In the genomic region with DNA sequence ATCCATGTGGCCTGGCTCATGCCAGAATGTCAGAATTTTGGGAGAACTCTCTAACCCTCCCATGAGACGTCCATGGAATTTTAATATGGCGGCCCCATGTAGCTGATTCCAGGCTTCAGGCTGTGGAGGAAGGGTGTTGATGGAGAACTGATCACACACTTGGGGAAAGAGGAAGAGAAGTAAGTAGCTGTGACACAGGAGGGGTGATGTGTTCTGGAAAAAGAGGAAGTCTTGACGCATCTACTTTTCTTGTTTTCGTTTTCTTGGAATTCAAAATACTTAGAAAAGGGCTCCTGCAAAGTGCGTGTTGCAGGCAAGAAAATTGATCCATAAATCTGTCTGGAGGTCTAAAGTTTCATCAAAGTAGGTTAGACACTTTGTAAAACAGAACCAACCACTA, we compare ENCODE assay signal across 13 mouse cellular contexts.
DNase-seq lines count a peak whose midpoint lies in the region; ATAC-seq and TF ChIP-seq lines count a peak whose summit lies in the region.
"Had no signal": no experiment of that assay in that cellular context is flagged by ENCODE, and none has a peak within 500 bp of the region (broad histone marks: within the 10 kb centered on the region; RNA-seq: fewer than 3 reads in every experiment).

No protein-coding gene starts in this region.

- H3K4me1 ChIP-seq in heart, embryonic 12.5 days (replicated peaks), result no peaks in the 10 kb centered on the region
- peaks cover 7% of the 10 kb centered on the region; the same call in 1 of the 2 replicates for H3K4me1 ChIP-seq in lung, embryonic 15.5 days
- no peaks in the 10 kb centered on the region for H3K4me1 ChIP-seq in intestine, postnatal 0 days (replicated peaks; ENCODE audit: control insufficient read depth, insufficient read depth, low read length)
- H3K4me1 ChIP-seq: heart, embryonic 13.5 days; hindbrain, embryonic 10.5 days had no signal

- peak; percentile 89 for DNase-seq in heart, adult 11 months
- no peak for DNase-seq in lung, postnatal 14 days
- DNase-seq in ovary, postnatal 14 days (ENCODE audit: low spot score), result no peak
- DNase-seq: adrenal gland, adult 2 months; cerebellum, adult 9-10 months had no signal

- no peaks in the 10 kb centered on the region for H3K36me3 ChIP-seq in heart, embryonic 12.5 days
- H3K36me3 ChIP-seq in lung, embryonic 15.5 days, result no peaks in the 10 kb centered on the region
- H3K36me3 ChIP-seq in intestine, postnatal 0 days (ENCODE audit: control insufficient read depth, insufficient read depth), result no peaks in the 10 kb centered on the region
- H3K36me3 ChIP-seq: heart, embryonic 13.5 days; hindbrain, embryonic 10.5 days had no signal

- no peak overlapping the region for H3K4me3 ChIP-seq in heart, embryonic 12.5 days
- no peak overlapping the region for H3K4me3 ChIP-seq in lung, embryonic 15.5 days
- no peak overlapping the region for H3K4me3 ChIP-seq in intestine, postnatal 0 days (ENCODE audit: low read depth, low read length)
- H3K4me3 ChIP-seq: heart, embryonic 13.5 days; hindbrain, embryonic 10.5 days had no signal

- H3K27ac ChIP-seq in heart, embryonic 12.5 days (ENCODE audit: poor library complexity, severe bottlenecking), result no peak overlapping the region
- 0 out of 2 replicates have a peak overlapping the region, but pooled peaks have one; percentile 21 for H3K27ac ChIP-seq in lung, embryonic 15.5 days
- H3K27ac ChIP-seq in intestine, postnatal 0 days (ENCODE audit: low read depth, low read length), result no peak overlapping the region
- H3K27ac ChIP-seq: heart, embryonic 13.5 days; hindbrain, embryonic 10.5 days had no signal

- H3K4me2 ChIP-seq in heart, embryonic 12.5 days, result no peak overlapping the region
- no peak overlapping the region for H3K4me2 ChIP-seq in lung, embryonic 15.5 days
- H3K4me2 ChIP-seq in intestine, postnatal 0 days (replicated peaks; ENCODE audit: low read depth), result no peak overlapping the region
- H3K4me2 ChIP-seq: heart, embryonic 13.5 days had no signal

- peaks cover 21% of the 10 kb centered on the region for H3K27me3 ChIP-seq in heart, embryonic 12.5 days (replicated peaks)
- H3K27me3 ChIP-seq in lung, embryonic 15.5 days, result no peaks in the 10 kb centered on the region
- H3K27me3 ChIP-seq in intestine, postnatal 0 days (replicated peaks; ENCODE audit: control insufficient read depth, insufficient read depth, low read length), result no peaks in the 10 kb centered on the region

- H3K9me3 ChIP-seq in heart, embryonic 12.5 days (replicated peaks), result peaks cover 3% of the 10 kb centered on the region; the same call in 1 of the 2 replicates
- no peaks in the 10 kb centered on the region for H3K9me3 ChIP-seq in lung, embryonic 15.5 days
- H3K9me3 ChIP-seq in intestine, postnatal 0 days (ENCODE audit: control insufficient read depth), result no peaks in the 10 kb centered on the region
- H3K9me3 ChIP-seq: heart, embryonic 13.5 days; hindbrain, embryonic 10.5 days had no signal

- no peak for TF ChIP-seq CTCF in intestine, postnatal 0 days (IDR thresholded peaks at IDR 0.05; ENCODE audit: low read depth)

- no peak for ATAC-seq in heart, embryonic 12.5 days (ENCODE audit: insufficient number of reproducible peaks, low FRiP score)
- ATAC-seq in lung, embryonic 15.5 days (ENCODE audit: borderline replicate concordance, extremely low read depth, low FRiP score, low TSS enrichment), result no peak
- ATAC-seq in common myeloid progenitor, adult 5-6 weeks (replicated peaks; ENCODE audit: low read depth, poor library complexity, severe bottlenecking), result peak; percentile 59
- peak; percentile 57 for ATAC-seq in neutrophil, adult 5-6 weeks (ENCODE audit: extremely low read depth, insufficient number of reproducible peaks, low FRiP score, poor library complexity, severe bottlenecking)
- ATAC-seq in intestine, postnatal 0 days, result no peak
- ATAC-seq: forebrain, embryonic 14.5 days had no signal

- 81% methylated on average over 5 of the region's 5 CpGs for WGBS in heart, embryonic 12.5 days
- WGBS in lung, embryonic 15.5 days, result 81% methylated on average over 5 of the region's 5 CpGs
- 85% methylated on average over 5 of the region's 5 CpGs for whole genome bisulfite sequencing in intestine, postnatal 0 days

- H3K9ac ChIP-seq in heart, embryonic 12.5 days, result no peak overlapping the region
- no peak overlapping the region for H3K9ac ChIP-seq in lung, embryonic 15.5 days
- no peak overlapping the region for H3K9ac ChIP-seq in intestine, postnatal 0 days (ENCODE audit: low read depth, low read length)
- H3K9ac ChIP-seq: heart, embryonic 13.5 days had no signal

Comparison
In these comparisons a context has a peak if more than half of its experiments do, and no peak if none do; other contexts are left out.
1. ATAC-seq: peak in common myeloid progenitor, adult 5-6 weeks (single experiment) and neutrophil, adult 5-6 weeks (single experiment); none in heart, embryonic 12.5 days (single experiment), lung, embryonic 15.5 days (single experiment) and intestine, postnatal 0 days (single experiment).